Mouse (Mus musculus) cerebellum, postnatal 14 days (tissue): ENCODE measurements around the gene Rasa3.
A peak's percentile ranks its signal among the peaks of the same experiment; 100 is the strongest.

Source experiments
- DNase-seq, 2 experiments: peaks; one replicate each; pipeline ENCODE4 v3.0.0; 2021; ENCODE audit warnings: mixed read lengths in 2 of 2

Gene Rasa3

GRCm38 (mm10) chr8:13684131-13684530 lies 6.7 kb upstream of the Rasa3 start:
- DNase-seq, result no peak

- no peak for DNase-seq
These were observed 779 bp upstream of the Rasa3 start for GRCm38 (mm10) chr8:13678182-13678581.

DNA sequence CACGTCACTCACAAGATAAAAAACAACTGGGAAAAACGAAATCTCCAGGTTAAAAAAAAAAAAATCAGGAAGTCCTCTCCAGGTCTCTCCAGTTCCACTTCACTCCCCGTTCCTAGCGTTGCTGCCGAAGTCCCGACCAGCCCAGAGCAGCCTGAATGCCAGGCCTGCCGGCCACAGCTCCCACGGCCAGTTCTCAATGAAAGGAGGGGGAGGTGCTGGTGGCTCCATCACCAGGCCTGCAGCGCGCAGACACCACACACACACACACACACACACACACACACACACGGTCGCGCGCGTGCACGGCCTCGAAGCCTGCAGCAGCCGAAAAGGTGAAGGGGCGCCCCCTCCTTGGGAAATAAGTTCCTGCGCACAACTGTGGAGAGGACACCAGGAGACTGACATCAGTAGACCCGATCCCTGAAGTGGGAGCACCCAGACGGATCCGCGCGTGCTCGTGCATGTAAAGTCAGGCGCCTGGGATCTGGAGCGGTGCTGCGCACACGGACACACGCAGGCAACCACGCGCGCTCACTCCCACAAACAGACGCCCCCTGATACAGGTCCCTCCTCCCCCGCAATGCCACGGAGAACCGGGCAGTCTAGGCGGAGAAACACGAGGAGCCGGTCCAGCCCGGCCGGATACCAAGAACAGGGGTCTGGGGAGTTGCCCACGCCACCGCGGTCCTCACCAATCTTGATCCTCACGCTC lies 546 bp downstream of the Rasa3 start:
- DNase-seq, result peak; percentile 83 to 84

GRCm38 (mm10) chr8:13676302-13676700 lies 1.1 kb downstream of the Rasa3 start:
- peak; percentile 84 to 86 for DNase-seq

- no peak for DNase-seq
These were observed 1.9 kb downstream of the Rasa3 start for GRCm38 (mm10) chr8:13675524-13675923.

GRCm38 (mm10) chr8:13675121-13675520 lies 2.3 kb downstream of the Rasa3 start:
- no peak for DNase-seq

- DNase-seq, result no peak
These were observed 3.0 kb downstream of the Rasa3 start for GRCm38 (mm10) chr8:13674294-13675010.

DNA sequence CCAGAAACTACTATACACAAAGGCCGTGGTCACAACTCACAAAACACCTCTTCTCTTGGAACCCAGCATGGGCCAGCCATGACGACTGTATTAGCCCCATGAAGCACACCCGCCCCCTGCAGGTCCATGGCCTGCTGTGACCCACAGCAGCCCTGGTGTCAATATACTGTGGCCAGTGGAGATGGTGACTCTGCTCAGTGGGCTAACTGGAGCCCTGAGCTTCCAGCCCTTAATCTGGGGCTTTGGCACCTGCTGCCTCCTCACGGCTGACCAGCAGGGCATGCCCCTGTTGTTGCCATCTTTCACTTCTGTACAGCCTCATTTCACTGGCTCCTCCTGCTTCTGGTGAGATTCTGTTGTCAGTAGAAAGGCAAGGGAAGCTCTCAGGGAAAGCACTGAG lies 4.2 kb downstream of the Rasa3 start:
- peak in 1 of 2 experiments; percentile 58 for DNase-seq

DNA sequence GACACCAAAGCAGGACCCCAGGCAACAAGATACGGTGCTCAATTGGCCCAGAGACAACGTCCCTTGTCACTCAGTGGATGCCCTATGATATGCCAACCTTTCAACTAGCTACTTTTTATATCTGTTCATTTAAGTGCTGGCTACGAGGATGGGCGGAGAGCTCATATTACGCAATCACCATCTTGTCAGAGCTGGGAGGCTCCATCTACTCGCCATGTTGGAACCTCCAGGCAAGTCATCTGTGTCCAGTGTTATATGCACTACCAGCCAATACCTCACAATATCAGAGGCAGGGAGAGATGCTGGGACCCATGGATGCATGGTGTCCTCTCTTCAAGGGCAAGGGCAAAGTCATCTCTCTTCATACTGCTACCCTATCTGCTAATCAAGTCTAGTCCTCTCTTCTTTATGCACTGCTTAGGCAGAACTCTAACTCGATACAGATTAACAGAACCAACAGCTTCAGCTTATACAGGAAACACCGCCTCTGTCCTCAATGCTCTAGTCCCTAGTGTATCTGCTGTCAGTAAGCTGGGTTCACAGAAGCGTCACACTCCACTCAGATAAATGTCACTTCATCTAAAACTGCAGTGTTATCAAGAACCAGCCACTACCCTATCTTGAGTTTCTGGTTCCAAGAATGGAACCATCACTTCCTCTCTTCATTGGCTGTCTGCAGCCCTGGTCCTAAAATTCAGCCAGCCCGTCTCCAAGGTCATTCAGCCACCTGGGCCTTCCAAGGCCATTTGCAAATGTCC lies 6.0 kb downstream of the Rasa3 start:
- DNase-seq, result no peak

GRCm38 (mm10) chr8:13670011-13670471 lies 7.4 kb downstream of the Rasa3 start:
- DNase-seq, result peak; percentile 74

GRCm38 (mm10) chr8:13668367-13668766 lies 9.0 kb downstream of the Rasa3 start:
- no peak for DNase-seq

- DNase-seq, result peak; percentile 50 to 64
These were observed 9.5 kb downstream of the Rasa3 start for GRCm38 (mm10) chr8:13667917-13668316.

GRCm38 (mm10) chr8:13665944-13666343 lies 11.5 kb downstream of the Rasa3 start:
- no peak for DNase-seq

DNA sequence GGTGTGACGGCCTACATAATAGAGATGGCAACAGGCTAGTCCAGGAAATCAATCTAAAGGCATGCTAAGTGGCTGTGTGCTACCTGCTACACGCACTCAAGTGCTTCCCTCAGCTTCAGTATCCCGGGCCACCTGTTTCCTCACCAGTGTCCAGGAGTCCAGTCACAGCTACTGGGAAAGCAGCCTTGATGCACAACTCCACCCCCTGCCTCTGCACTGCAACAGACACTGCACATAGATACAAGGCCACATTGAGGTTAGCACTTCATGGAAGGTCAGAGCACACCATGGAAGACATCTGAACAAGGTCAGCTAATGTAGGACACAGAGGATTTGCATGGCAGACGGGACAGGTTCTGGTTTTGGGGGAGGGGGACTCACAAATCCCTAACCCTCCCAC lies 11.9 kb downstream of the Rasa3 start:
- no peak for DNase-seq

GRCm38 (mm10) chr8:13664711-13665210 lies 12.6 kb downstream of the Rasa3 start:
- DNase-seq, result no peak

DNA sequence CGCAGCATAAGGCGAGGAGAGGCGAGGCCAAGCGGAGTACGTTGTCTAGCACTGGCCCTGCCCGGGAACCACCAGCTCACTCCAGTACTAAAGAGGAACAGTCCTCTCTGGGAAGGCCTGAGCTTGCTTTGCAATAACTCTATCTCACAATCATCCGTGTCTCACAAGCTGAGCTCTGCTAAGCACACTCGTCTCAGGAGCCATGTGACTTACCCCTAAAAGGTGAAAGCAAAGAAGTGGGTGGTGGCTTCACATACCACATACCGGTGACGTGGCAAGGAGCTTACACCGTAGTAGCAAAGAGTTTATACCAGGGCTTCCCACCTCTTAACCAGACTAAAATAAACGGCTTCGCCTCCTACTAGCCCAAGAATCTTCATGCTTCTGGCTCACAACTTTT lies 17.1 kb downstream of the Rasa3 start:
- DNase-seq, result no peak

- no peak for DNase-seq
These were observed 19.9 kb downstream of the Rasa3 start for GRCm38 (mm10) chr8:13657479-13657878.

- no peak for DNase-seq
These were observed 22.4 kb downstream of the Rasa3 start for GRCm38 (mm10) chr8:13655033-13655351.

GRCm38 (mm10) chr8:13654350-13655032 lies 22.9 kb downstream of the Rasa3 start:
- no peak for DNase-seq

GRCm38 (mm10) chr8:13650541-13651191 lies 26.7 kb downstream of the Rasa3 start:
- DNase-seq, result no peak

GRCm38 (mm10) chr8:13649154-13649515 lies 28.3 kb downstream of the Rasa3 start:
- no peak for DNase-seq

DNA sequence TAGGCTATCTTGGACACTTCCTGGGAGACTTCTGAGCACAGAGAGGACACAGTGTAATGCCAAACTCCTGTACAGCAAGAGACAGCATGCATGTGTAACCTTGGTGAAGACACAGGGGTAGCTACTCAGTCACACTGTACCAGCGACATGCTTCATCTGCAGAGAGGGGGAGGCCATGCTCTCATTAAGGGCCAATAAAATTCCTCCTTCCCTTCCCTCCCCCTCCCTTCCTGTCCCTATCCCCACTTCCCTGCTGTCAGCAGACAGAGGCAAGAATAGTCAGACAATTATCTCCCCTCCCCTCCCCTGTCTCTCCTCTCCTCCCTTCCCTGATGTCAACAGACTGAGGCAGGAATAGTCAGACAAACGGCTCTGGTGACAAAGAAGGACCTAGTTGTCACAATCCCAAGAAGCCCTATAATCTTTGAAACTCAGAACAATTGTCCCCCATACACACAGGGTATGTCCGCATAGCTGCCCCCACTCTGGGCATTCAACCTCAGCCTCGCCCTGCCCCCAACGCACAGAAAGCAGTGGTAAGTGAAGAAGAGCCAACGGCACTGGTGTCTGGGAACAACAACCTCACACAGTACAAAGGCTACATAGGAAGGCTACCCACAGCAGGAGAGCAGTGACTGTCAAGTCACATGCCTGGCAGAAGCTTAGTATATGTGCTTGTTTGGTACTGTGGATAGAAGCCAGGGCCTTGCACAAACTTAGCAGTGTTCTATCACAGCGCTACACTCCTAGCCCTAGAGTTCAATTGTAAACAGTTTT lies 28.8 kb downstream of the Rasa3 start:
- no peak for DNase-seq
